Mouse (Mus musculus) neural tube, embryonic 11.5 days (tissue): Measurements from ENCODE around the gene Atp1b2. TPM values are rescaled to one million over a fixed set of nuclear protein-coding genes. Genes with fewer than 3 reads are reported as not detected.
A peak's percentile ranks its signal among the peaks of the same experiment; 100 is the strongest.

ENCODE experiments used
- ATAC-seq: fragments of 200-750 bp; cut with Nextera tagmentation; 2 replicates; pipeline ENCODE4 v1.8.0; 2017; ENCODE audit warnings: moderate number of reproducible peaks, mild to moderate bottlenecking, moderate TSS enrichment, moderate library complexity; ENCODE audit not compliant: insufficient read depth, low FRiP score, low TSS enrichment
- DNase-seq: peaks from one replicate; pipeline ENCODE4 v3.0.0-alpha.2; 2015; ENCODE audit warnings: low spot score
- H3K27ac ChIP-seq: fragments of 300-500 bp; sonication (generic); 2 replicates; pipeline ENCODE4 v1.5.1; 2014; ENCODE audit warnings: low read depth, mild to moderate bottlenecking, low read length
- H3K27me3 ChIP-seq: fragments of 300-500 bp; sonication (generic); 2 replicates; pipeline ENCODE4 v1.6.1; 2014; ENCODE audit warnings: mild to moderate bottlenecking, low read length, mixed read lengths; ENCODE audit not compliant: control insufficient read depth, insufficient read depth
- H3K36me3 ChIP-seq: fragments of 300-500 bp; sonication (generic); 2 replicates; pipeline ENCODE4 v1.6.1; 2014; ENCODE audit warnings: mild to moderate bottlenecking, low read length, moderate library complexity, mixed read lengths; ENCODE audit not compliant: control insufficient read depth, insufficient read depth
- H3K4me1 ChIP-seq: fragments of 300-500 bp; sonication (generic); 2 replicates; pipeline ENCODE4 v1.6.1; 2014; ENCODE audit warnings: low read length, mixed read lengths; ENCODE audit not compliant: control insufficient read depth, insufficient read depth
- H3K4me2 ChIP-seq: fragments of 300-500 bp; sonication (generic); 2 replicates; pipeline ENCODE4 v1.6.1; 2014; ENCODE audit warnings: low read depth, mild to moderate bottlenecking, moderate library complexity
- H3K4me3 ChIP-seq: fragments of 300-500 bp; sonication (generic); 2 replicates; pipeline ENCODE4 v1.5.1; 2014; ENCODE audit warnings: low read depth, low read length
- H3K9ac ChIP-seq: fragments of 300-500 bp; sonication (generic); 2 replicates; pipeline ENCODE4 v1.6.1; 2014; ENCODE audit warnings: mild to moderate bottlenecking, low read length
- H3K9me3 ChIP-seq: fragments of 300-500 bp; sonication (generic); 2 replicates; pipeline ENCODE4 v1.6.1; 2016; ENCODE audit warnings: low read length; ENCODE audit not compliant: control insufficient read depth
- WGBS: fragments of 180-500 bp; shearing (Covaris S2); extraction: QIAGEN DNeasy Blood & Tissue Kit; methylation state at CpG from one replicate; pipeline ENCODE4 v1.1.7; 2014; 5-methylcytosine and 5-hydroxymethylcytosine counted together
- polyA plus RNA-seq: library from polyadenylated mRNA; unstranded; fragments of >200 nt; fragmentation: Nextera tagmentation; extraction: Ambion mirVana; gene quantifications from 2 replicates; pipeline ENCODE4 v1.2.1, GENCODE M21; 2014

Atp1b2 gene
- polyA plus RNA-seq, 1 experiment from 2014 or later: 7.7 TPM

- no peak overlapping the region for H3K27ac ChIP-seq
- no peaks in the 10 kb centered on the region for H3K36me3 ChIP-seq
- peaks cover 14% of the 10 kb centered on the region for H3K4me1 ChIP-seq
- H3K9ac ChIP-seq: no peak overlapping the region; the same call in 1 of the 2 replicates
- DNase-seq: no peak
- WGBS: 57% methylated on average over 3 of the region's 3 CpGs
- H3K9me3 ChIP-seq: no peaks in the 10 kb centered on the region
- peak overlapping the region; percentile 100 for H3K4me2 ChIP-seq
- H3K27me3 ChIP-seq: 0 out of 2 replicates have a peak, but pooled peaks cover 6% of the 10 kb centered on the region
- H3K4me3 ChIP-seq: peak overlapping the region; percentile 48
- no peak for ATAC-seq
Measured at GRCm38 (mm10) chr11:69604347-69604746, 1.4 kb downstream of the Atp1b2 start.

GRCm38 (mm10) chr11:69603516-69603915 lies 2.2 kb downstream of the Atp1b2 start:
- no peak for ATAC-seq
- H3K4me3 ChIP-seq: no peak overlapping the region
- no peak overlapping the region for H3K27ac ChIP-seq
- no peak overlapping the region; the same call in 1 of the 2 replicates for H3K4me2 ChIP-seq
- no peaks in the 10 kb centered on the region for H3K9me3 ChIP-seq
- H3K36me3 ChIP-seq: no peaks in the 10 kb centered on the region
- H3K27me3 ChIP-seq: 0 out of 2 replicates have a peak, but pooled peaks cover 6% of the 10 kb centered on the region
- no peak overlapping the region for H3K9ac ChIP-seq
- 79% methylated on average over 8 of the region's 8 CpGs for WGBS
- H3K4me1 ChIP-seq: peaks cover 14% of the 10 kb centered on the region
- no peak for DNase-seq

- peaks cover 14% of the 10 kb centered on the region for H3K4me1 ChIP-seq
- ATAC-seq: no peak
- no peaks in the 10 kb centered on the region for H3K36me3 ChIP-seq
- 88% methylated on average over 3 of the region's 3 CpGs for WGBS
- no peaks in the 10 kb centered on the region for H3K9me3 ChIP-seq
- no peak for DNase-seq
- H3K4me2 ChIP-seq: no peak overlapping the region
- no peak overlapping the region for H3K4me3 ChIP-seq
- H3K27me3 ChIP-seq: 0 out of 2 replicates have a peak, but pooled peaks cover 6% of the 10 kb centered on the region
- no peak overlapping the region for H3K27ac ChIP-seq
- H3K9ac ChIP-seq: no peak overlapping the region
Measured at GRCm38 (mm10) chr11:69601768-69602167, 4.0 kb downstream of the Atp1b2 start.

- peaks cover 14% of the 10 kb centered on the region for H3K4me1 ChIP-seq
- H3K27me3 ChIP-seq: 0 out of 2 replicates have a peak, but pooled peaks cover 6% of the 10 kb centered on the region
- peak; percentile 56 for DNase-seq
- H3K36me3 ChIP-seq: no peaks in the 10 kb centered on the region
- H3K9ac ChIP-seq: no peak overlapping the region
- no peak overlapping the region for H3K4me3 ChIP-seq
- H3K9me3 ChIP-seq: no peaks in the 10 kb centered on the region
- H3K27ac ChIP-seq: no peak overlapping the region
- WGBS: 14% methylated on average over 6 of the region's 6 CpGs
- H3K4me2 ChIP-seq: no peak overlapping the region
- ATAC-seq: no peak
Measured at GRCm38 (mm10) chr11:69600098-69600497, 5.6 kb downstream of the Atp1b2 start.

GRCm38 (mm10) chr11:69599436-69599835 lies 6.3 kb downstream of the Atp1b2 start:
- no peak for DNase-seq
- Histone ChIP-seq H3K27ac (no peak overlapping the region), H3K4me1 (peaks cover 8% of the 10 kb centered on the region), H3K36me3 (no peaks in the 10 kb centered on the region), H3K4me3 (no peak overlapping the region), H3K9ac (no peak overlapping the region), H3K4me2 (no peak overlapping the region), H3K27me3 (0 out of 2 replicates have a peak, but pooled peaks cover 5% of the 10 kb centered on the region), H3K9me3 (no peaks in the 10 kb centered on the region)
- 7% methylated on average over 9 of the region's 9 CpGs for WGBS
- ATAC-seq: no peak

GRCm38 (mm10) chr11:69594853-69595252 lies 10.9 kb downstream of the Atp1b2 start:
- Histone ChIP-seq H3K9ac (no peak overlapping the region), H3K4me2 (no peak overlapping the region), H3K4me3 (no peak overlapping the region), H3K27ac (no peak overlapping the region), H3K9me3 (no peaks in the 10 kb centered on the region), H3K4me1 (peaks cover 4% of the 10 kb centered on the region; the same call in 1 of the 2 replicates), H3K27me3 (no peaks in the 10 kb centered on the region), H3K36me3 (peaks cover 10% of the 10 kb centered on the region)
- no peak for DNase-seq
- no peak for ATAC-seq
- 96% methylated on average over 6 of the region's 6 CpGs for WGBS

- ATAC-seq: no peak
- Histone ChIP-seq H3K9me3 (no peaks in the 10 kb centered on the region), H3K4me3 (no peak overlapping the region), H3K4me2 (no peak overlapping the region), H3K4me1 (no peaks in the 10 kb centered on the region), H3K27ac (no peak overlapping the region), H3K27me3 (no peaks in the 10 kb centered on the region), H3K36me3 (peaks cover 24% of the 10 kb centered on the region), H3K9ac (no peak overlapping the region)
- WGBS: 93% methylated on average over 4 of the region's 4 CpGs
- no peak for DNase-seq
Measured at GRCm38 (mm10) chr11:69592799-69593198, 12.9 kb downstream of the Atp1b2 start.

GRCm38 (mm10) chr11:69591899-69592637 lies 13.7 kb downstream of the Atp1b2 start:
- H3K4me2 ChIP-seq: no peak overlapping the region
- no peak overlapping the region for H3K4me3 ChIP-seq
- no peaks in the 10 kb centered on the region for H3K27me3 ChIP-seq
- H3K9ac ChIP-seq: no peak overlapping the region
- no peak for DNase-seq
- no peak for ATAC-seq
- H3K36me3 ChIP-seq: peaks cover 28% of the 10 kb centered on the region
- no peaks in the 10 kb centered on the region for H3K9me3 ChIP-seq
- WGBS: 84% methylated on average over 7 of the region's 7 CpGs
- no peak overlapping the region for H3K27ac ChIP-seq
- H3K4me1 ChIP-seq: no peaks in the 10 kb centered on the region

GRCm38 (mm10) chr11:69591424-69591823 lies 14.3 kb downstream of the Atp1b2 start:
- Histone ChIP-seq H3K9me3 (no peaks in the 10 kb centered on the region), H3K4me1 (no peaks in the 10 kb centered on the region), H3K9ac (no peak overlapping the region), H3K27me3 (no peaks in the 10 kb centered on the region), H3K27ac (no peak overlapping the region), H3K4me3 (no peak overlapping the region), H3K36me3 (peaks cover 28% of the 10 kb centered on the region), H3K4me2 (no peak overlapping the region)
- 80% methylated on average over 3 of the region's 3 CpGs for WGBS
- DNase-seq (no peak), ATAC-seq (no peak)
